Comparison of ENCODE assay signal across 29 mouse cellular contexts in genomic region chr1:161288256-161288655, GRCm38 (mm10). TPM values are rescaled to one million over a fixed set of nuclear protein-coding genes. Genes with fewer than 3 reads are reported as not detected.
A peak's percentile ranks its signal among the peaks of the same experiment; 100 is the strongest.
DNase-seq lines count a peak whose midpoint lies in the region; ATAC-seq and TF ChIP-seq lines count a peak whose summit lies in the region.
"Had no signal": no experiment of that assay in that cellular context is flagged by ENCODE, and none has a peak within 500 bp of the region (broad histone marks: within the 10 kb centered on the region; RNA-seq: fewer than 3 reads in every experiment).

No protein-coding gene starts in this region.

- 41% methylated on average over 12 of the region's 12 CpGs for WGBS in hindbrain, embryonic 11.5 days
- WGBS in hindbrain, embryonic 10.5 days, result 47% methylated on average over 12 of the region's 12 CpGs

- no peak overlapping the region for H3K9ac ChIP-seq in hindbrain, embryonic 11.5 days (ENCODE audit: low read depth, low read length)
- H3K9ac ChIP-seq: embryonic facial prominence, embryonic 13.5 days; forebrain, embryonic 12.5 days; forebrain, embryonic 15.5 days; heart, embryonic 13.5 days; hindbrain, embryonic 14.5 days had no signal

- no peak overlapping the region for H3K4me2 ChIP-seq in hindbrain, embryonic 11.5 days (replicated peaks; ENCODE audit: low read depth, low read length)
- H3K4me2 ChIP-seq: embryonic facial prominence, embryonic 13.5 days; forebrain, embryonic 12.5 days; forebrain, embryonic 15.5 days; heart, embryonic 13.5 days; hindbrain, embryonic 14.5 days had no signal

- H3K36me3 ChIP-seq in hindbrain, embryonic 11.5 days (ENCODE audit: control insufficient read depth, insufficient read depth, low read length), result no peaks in the 10 kb centered on the region
- no peaks in the 10 kb centered on the region for H3K36me3 ChIP-seq in hindbrain, embryonic 10.5 days
- H3K36me3 ChIP-seq in testis, adult 2 months (ENCODE audit: control insufficient read depth, insufficient read depth, low read length), result no peaks in the 10 kb centered on the region
- H3K36me3 ChIP-seq: embryonic facial prominence, embryonic 10.5 days; embryonic facial prominence, embryonic 13.5 days; forebrain, embryonic 12.5 days; forebrain, embryonic 15.5 days; G1E; heart, embryonic 10.5 days; heart, embryonic 13.5 days had no signal

- no peaks in the 10 kb centered on the region for H3K27me3 ChIP-seq in hindbrain, embryonic 11.5 days (ENCODE audit: control insufficient read depth, insufficient read depth, low read length)
- no peaks in the 10 kb centered on the region for H3K27me3 ChIP-seq in hindbrain, embryonic 10.5 days (ENCODE audit: insufficient read depth, poor library complexity, severe bottlenecking)
- no peaks in the 10 kb centered on the region for H3K27me3 ChIP-seq in testis, adult 2 months (ENCODE audit: control insufficient read depth, insufficient read depth, low read length)
- H3K27me3 ChIP-seq: CH12.LX; embryonic facial prominence, embryonic 13.5 days; forebrain, embryonic 12.5 days; forebrain, embryonic 15.5 days; heart, embryonic 13.5 days; Patski had no signal

- TF ChIP-seq POLR2A in testis, adult 2 months (IDR thresholded peaks at IDR 0.05; ENCODE audit: control insufficient read depth, low read depth, low read length), result no peak

- ATAC-seq in hindbrain, embryonic 11.5 days (ENCODE audit: low FRiP score), result 0 out of 2 replicates have a peak, but pooled peaks have one; percentile 38
- peak; percentile 21; the same call in 1 of the 2 replicates for ATAC-seq in megakaryocyte, adult 5-6 weeks (ENCODE audit: poor library complexity, severe bottlenecking)
- ATAC-seq: activated CD4-positive, CD25-positive, alpha-beta regulatory T cell, adult 4 months; forebrain, embryonic 15.5 days; hindbrain, postnatal 0 days; Patski had no signal

- TF ChIP-seq CTCF in testis, adult 2 months (IDR thresholded peaks at IDR 0.05; ENCODE audit: control insufficient read depth, insufficient read depth, insufficient replicate concordance, low read depth, low read length), result no peak

- H3K4me3 ChIP-seq in hindbrain, embryonic 11.5 days (ENCODE audit: low read depth, low read length), result no peak overlapping the region
- H3K4me3 ChIP-seq in hindbrain, embryonic 10.5 days, result no peak overlapping the region
- H3K4me3 ChIP-seq in testis, adult 2 months (ENCODE audit: control insufficient read depth, low read depth, low read length), result peak overlapping the region; percentile 25
- H3K4me3 ChIP-seq: embryonic facial prominence, embryonic 10.5 days; embryonic facial prominence, embryonic 13.5 days; erythroblast, embryonic 14.5 days; forebrain, embryonic 12.5 days; forebrain, embryonic 15.5 days; heart, adult 2 months; heart, embryonic 10.5 days; heart, embryonic 13.5 days had no signal

- intact Hi-C loops in heart, postnatal 14 days (cut with DNase I), result loop anchor here (5.0 kb wide), 1 partner anchor 91 kb away; no protein-coding TSS in a partner anchor

- no peak overlapping the region for H3K27ac ChIP-seq in hindbrain, embryonic 11.5 days (ENCODE audit: low read depth, low read length)
- H3K27ac ChIP-seq in hindbrain, embryonic 10.5 days, result no peak overlapping the region
- H3K27ac ChIP-seq in testis, adult 2 months (ENCODE audit: control insufficient read depth, insufficient read depth, low read depth, low read length), result no peak overlapping the region
- H3K27ac ChIP-seq: embryonic facial prominence, embryonic 10.5 days; embryonic facial prominence, embryonic 13.5 days; forebrain, embryonic 12.5 days; forebrain, embryonic 15.5 days; heart, adult 2 months; heart, embryonic 10.5 days; heart, embryonic 13.5 days; hindbrain, embryonic 14.5 days; hindbrain, postnatal 0 days had no signal

- H3K4me1 ChIP-seq in hindbrain, embryonic 11.5 days (replicated peaks; ENCODE audit: control insufficient read depth, insufficient read depth, low read length), result no peaks in the 10 kb centered on the region
- no peaks in the 10 kb centered on the region for H3K4me1 ChIP-seq in hindbrain, embryonic 10.5 days (replicated peaks)
- peaks cover 4% of the 10 kb centered on the region; the same call in 1 of the 2 replicates for H3K4me1 ChIP-seq in testis, adult 2 months (ENCODE audit: control insufficient read depth, insufficient read depth, low read length)
- H3K4me1 ChIP-seq: embryonic facial prominence, embryonic 10.5 days; embryonic facial prominence, embryonic 13.5 days; forebrain, embryonic 15.5 days; heart, embryonic 10.5 days; heart, embryonic 13.5 days had no signal

- H3K9me3 ChIP-seq in hindbrain, embryonic 11.5 days (ENCODE audit: control insufficient read depth, low read length), result no peaks in the 10 kb centered on the region
- 0 out of 2 replicates have a peak, but pooled peaks cover 5% of the 10 kb centered on the region for H3K9me3 ChIP-seq in hindbrain, embryonic 10.5 days
- H3K9me3 ChIP-seq: embryonic facial prominence, embryonic 10.5 days; forebrain, embryonic 12.5 days; forebrain, embryonic 15.5 days; G1E had no signal

- DNase-seq in hindbrain, embryonic 11.5 days (ENCODE audit: low spot score), result no peak
- DNase-seq in hindbrain, embryonic 10.5 days (ENCODE audit: low spot score), result no peak
- no peak for DNase-seq in testis, postnatal 14 days (ENCODE audit: low spot score)
- no peak for DNase-seq in heart, postnatal 14 days
- DNase-seq in neural tube, embryonic 10.5 days (ENCODE audit: extremely low spot score, low spot score), result no peak
- DNase-seq: adrenal gland, adult 8-10 months; adrenal gland, postnatal 25 days; B cell, adult 2 months; cerebellum, adult 11-12 months; cerebellum, adult 8-10 months; cerebellum, postnatal 36 days; embryo, embryonic 11 days; gastrocnemius, postnatal 25 days; heart, adult 2 months had no signal

RNA-seq across cellular contexts. Expression of gene Prdx6, which starts 37.2 kb away (rescaled TPM):
- polyA plus RNA-seq in hindbrain, embryonic 11.5 days (2014; fragmentation: Nextera tagmentation; extraction: Ambion mirVana), result 451 and 491 TPM in 2 replicates
- polyA plus RNA-seq in hindbrain, embryonic 10.5 days (2016; fragmentation: Nextera tagmentation; extraction: Ambion mirVana), result 490 and 579 TPM in 2 replicates
- 115 and 129 TPM in 2 replicates for polyA plus RNA-seq in testis, adult 2 months (2012; rRNA removed)
- 161 and 201 TPM in 2 replicates for total RNA-seq in megakaryocyte, adult 5-6 weeks (2015)
- 213 and 226 TPM in 2 replicates for total RNA-seq in megakaryocyte, adult 5-6 weeks (2017)
- total RNA-seq in heart, postnatal 14 days (2021), result 100 to 1,000 TPM; 208 to 228 TPM
